Comparison of ENCODE assay signal across 20 mouse cellular contexts in the genomic region with DNA sequence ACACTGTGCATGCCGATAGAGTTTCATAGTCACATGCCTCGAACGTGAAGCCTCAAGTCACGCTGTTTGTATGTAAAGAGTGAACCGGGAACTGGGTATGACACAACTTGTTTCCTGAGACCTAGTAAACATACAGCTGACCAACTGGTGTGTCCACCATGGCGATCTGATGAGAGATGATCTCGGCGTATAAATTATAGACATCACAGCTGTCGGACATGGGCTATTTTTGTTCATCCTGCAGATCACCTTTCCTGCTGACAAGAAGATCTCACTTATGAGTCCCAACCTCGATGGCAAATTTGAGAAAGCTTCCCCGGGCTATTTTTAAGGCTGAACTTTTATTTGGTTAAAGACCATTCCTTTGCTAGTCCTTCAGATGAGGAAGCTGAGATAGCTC. TPM values are rescaled to one million over a fixed set of nuclear protein-coding genes. Genes with fewer than 3 reads are reported as not detected.
"Had no signal": no experiment of that assay in that cellular context is flagged by ENCODE, and none has a peak within 500 bp of the region (broad histone marks: within the 10 kb centered on the region; RNA-seq: fewer than 3 reads in every experiment).

No protein-coding gene starts in this region.

- H3K36me3 ChIP-seq: kidney, embryonic 15.5 days; liver, embryonic 13.5 days; neural tube, embryonic 12.5 days; neural tube, embryonic 15.5 days; stomach, embryonic 15.5 days had no signal

- H3K27me3 ChIP-seq: neural tube, embryonic 12.5 days; neural tube, embryonic 15.5 days had no signal

- H3K4me3 ChIP-seq: kidney, embryonic 15.5 days; left cerebral cortex, adult 2 months; liver, embryonic 13.5 days; neural tube, embryonic 12.5 days; neural tube, embryonic 15.5 days; stomach, embryonic 15.5 days had no signal

- H3K4me2 ChIP-seq: kidney, embryonic 15.5 days; liver, embryonic 13.5 days; midbrain, embryonic 11.5 days; neural tube, embryonic 12.5 days; neural tube, embryonic 15.5 days; stomach, embryonic 15.5 days had no signal

- DNase-seq: kidney, postnatal 10 days; kidney, postnatal 36 days; layer of hippocampus, postnatal 36 days; liver, embryonic 13.5 days; lung, adult 2 months; lung, postnatal 14 days; lung, postnatal 4 days; midbrain, embryonic 14.5 days; right cerebral cortex, adult 18-20 months; right cerebral cortex, postnatal 14 days; right cerebral cortex, postnatal 4 days; spleen, adult 18-20 months; thymus, postnatal 25 days had no signal

RNA-seq across cellular contexts. Expression of a gene that starts 45.4 kb away (rescaled TPM):
- total RNA-seq: megakaryocyte progenitor cell, adult 5-6 weeks had no signal
